Mouse (Mus musculus): ENCODE data around the gene Bhlhe23. TPM values are rescaled to one million over a fixed set of nuclear protein-coding genes. Genes with fewer than 3 reads are reported as not detected.

Gene Bhlhe23
- total and polyA plus RNA-seq, 3 experiments, result not detected

GRCm38 (mm10) chr2:180737984-180738383 lies 38.7 kb downstream of the Bhlhe23 start:
- Histone ChIP-seq H3K4me3 (no peak overlapping the region), H3K36me3 (ENCODE audit: control insufficient read depth, insufficient read depth, low read length) (no peaks in the 10 kb centered on the region), H3K27me3 (ENCODE audit: control insufficient read depth, insufficient read depth, low read length) (no peaks in the 10 kb centered on the region), H3K9ac (ENCODE audit: low read depth, low read length) (no peak overlapping the region), H3K4me1 (ENCODE audit: control insufficient read depth, insufficient read depth, low read length) (no peaks in the 10 kb centered on the region), H3K79me2 (replicated peaks; ENCODE audit: control insufficient read depth, insufficient read depth, low read length) (no peaks in the 10 kb centered on the region), H3K27ac (no peak overlapping the region)
- 81% methylated on average over 2 of the region's 2 CpGs for WGBS
- intact Hi-C loops (cut with DNase I), result no loop called here
- no peak for DNase-seq
- TF ChIP-seq CTCF (IDR thresholded peaks at IDR 0.05), result no peak
- TF ChIP-seq EP300 (IDR thresholded peaks at IDR 0.05; ENCODE audit: insufficient read depth, low read depth, low read length), result no peak
- no peak for TF ChIP-seq POLR2A (IDR thresholded peaks at IDR 0.05; ENCODE audit: insufficient read depth, low read depth, low read length)

GRCm38 (mm10) chr2:180735232-180735631 lies 41.5 kb downstream of the Bhlhe23 start:
- no peaks in the 10 kb centered on the region for H3K79me2 ChIP-seq (replicated peaks; ENCODE audit: control insufficient read depth, insufficient read depth, low read length)
- no peak overlapping the region for H3K4me3 ChIP-seq
- DNase-seq, result no peak
- no peaks in the 10 kb centered on the region for H3K36me3 ChIP-seq (ENCODE audit: control insufficient read depth, insufficient read depth, low read length)
- intact Hi-C loops (cut with DNase I), result no loop called here
- H3K4me1 ChIP-seq (ENCODE audit: control insufficient read depth, insufficient read depth, low read length), result no peaks in the 10 kb centered on the region
- no peaks in the 10 kb centered on the region for H3K27me3 ChIP-seq (ENCODE audit: control insufficient read depth, insufficient read depth, low read length)
- H3K9ac ChIP-seq (ENCODE audit: low read depth, low read length), result no peak overlapping the region
- 71% methylated on average over 7 of the region's 7 CpGs for WGBS
- TF ChIP-seq EP300 (IDR thresholded peaks at IDR 0.05; ENCODE audit: insufficient read depth, low read depth, low read length) (no peak), POLR2A (IDR thresholded peaks at IDR 0.05; ENCODE audit: insufficient read depth, low read depth, low read length) (no peak), CTCF (IDR thresholded peaks at IDR 0.05) (no peak)
- H3K27ac ChIP-seq, result no peak overlapping the region

- Histone ChIP-seq H3K4me1 (ENCODE audit: control insufficient read depth, insufficient read depth, low read length) (peaks cover under 1% of the 10 kb centered on the region; the same call in 1 of the 2 replicates), H3K27me3 (ENCODE audit: control insufficient read depth, insufficient read depth, low read length) (no peaks in the 10 kb centered on the region), H3K9ac (ENCODE audit: low read depth, low read length) (no peak overlapping the region), H3K79me2 (replicated peaks; ENCODE audit: control insufficient read depth, insufficient read depth, low read length) (no peaks in the 10 kb centered on the region), H3K4me3 (no peak overlapping the region), H3K27ac (no peak overlapping the region), H3K36me3 (ENCODE audit: control insufficient read depth, insufficient read depth, low read length) (no peaks in the 10 kb centered on the region)
- no peak for DNase-seq
- TF ChIP-seq POLR2A (IDR thresholded peaks at IDR 0.05; ENCODE audit: insufficient read depth, low read depth, low read length) (no peak), EP300 (IDR thresholded peaks at IDR 0.05; ENCODE audit: insufficient read depth, low read depth, low read length) (no peak), CTCF (IDR thresholded peaks at IDR 0.05) (no peak)
- WGBS, result 71% methylated on average over 6 of the region's 6 CpGs
- intact Hi-C loops (cut with DNase I), result no loop called here
Observed at GRCm38 (mm10) chr2:180731984-180732383, 44.7 kb downstream of the Bhlhe23 start.

GRCm38 (mm10) chr2:180731036-180731435 lies 45.7 kb downstream of the Bhlhe23 start:
- no peaks in the 10 kb centered on the region for H3K36me3 ChIP-seq (ENCODE audit: control insufficient read depth, insufficient read depth, low read length)
- WGBS, result 48% methylated on average over 3 of the region's 3 CpGs
- intact Hi-C loops (cut with DNase I), result no loop called here

GRCm38 (mm10) chr2:180727613-180728021 lies 49.1 kb downstream of the Bhlhe23 start:
- H3K4me1 ChIP-seq (ENCODE audit: control insufficient read depth, insufficient read depth, low read length), result peaks cover 13% of the 10 kb centered on the region
- no peak for DNase-seq
- no peaks in the 10 kb centered on the region for H3K36me3 ChIP-seq (ENCODE audit: control insufficient read depth, insufficient read depth, low read length)
- intact Hi-C loops (cut with DNase I), result loop anchor here (5.0 kb wide), 1 partner anchor 50 kb away; no protein-coding TSS in a partner anchor
- no peak overlapping the region for H3K4me3 ChIP-seq
- no peaks in the 10 kb centered on the region for H3K27me3 ChIP-seq (ENCODE audit: control insufficient read depth, insufficient read depth, low read length)
- no peak overlapping the region for H3K9ac ChIP-seq (ENCODE audit: low read depth, low read length)
- no peak for TF ChIP-seq POLR2A (IDR thresholded peaks at IDR 0.05; ENCODE audit: insufficient read depth, low read depth, low read length)
- no peak for TF ChIP-seq CTCF (IDR thresholded peaks at IDR 0.05)
- no peak for TF ChIP-seq EP300 (IDR thresholded peaks at IDR 0.05; ENCODE audit: insufficient read depth, low read depth, low read length)
- WGBS, result 62% methylated on average over 4 of the region's 4 CpGs
- H3K27ac ChIP-seq, result no peak overlapping the region
- no peaks in the 10 kb centered on the region for H3K79me2 ChIP-seq (replicated peaks; ENCODE audit: control insufficient read depth, insufficient read depth, low read length)

More at GRCm38 (mm10) chr2:180731036-180731435, 45.7 kb downstream of the Bhlhe23 start:
- H3K79me2 ChIP-seq (replicated peaks; ENCODE audit: control insufficient read depth, insufficient read depth, low read length), result no peaks in the 10 kb centered on the region
- H3K27ac ChIP-seq, result no peak overlapping the region
- no peaks in the 10 kb centered on the region for H3K27me3 ChIP-seq (ENCODE audit: control insufficient read depth, insufficient read depth, low read length)
- no peak overlapping the region for H3K9ac ChIP-seq (ENCODE audit: low read depth, low read length)
- peaks cover 6% of the 10 kb centered on the region for H3K4me1 ChIP-seq (ENCODE audit: control insufficient read depth, insufficient read depth, low read length)
- no peak for TF ChIP-seq POLR2A (IDR thresholded peaks at IDR 0.05; ENCODE audit: insufficient read depth, low read depth, low read length)
- no peak for TF ChIP-seq CTCF (IDR thresholded peaks at IDR 0.05)
- TF ChIP-seq EP300 (IDR thresholded peaks at IDR 0.05; ENCODE audit: insufficient read depth, low read depth, low read length), result no peak
- no peak for DNase-seq
- H3K4me3 ChIP-seq, result no peak overlapping the region

GRCm38 (mm10) chr2:180726658-180727442 lies 49.9 kb downstream of the Bhlhe23 start:
- H3K36me3 ChIP-seq (ENCODE audit: control insufficient read depth, insufficient read depth, low read length), result no peaks in the 10 kb centered on the region
- no peak overlapping the region for H3K27ac ChIP-seq
- H3K9ac ChIP-seq (ENCODE audit: low read depth, low read length), result no peak overlapping the region
- peak; percentile 42 to 62 for DNase-seq
- peaks cover 13% of the 10 kb centered on the region for H3K4me1 ChIP-seq (ENCODE audit: control insufficient read depth, insufficient read depth, low read length)
- no peaks in the 10 kb centered on the region for H3K27me3 ChIP-seq (ENCODE audit: control insufficient read depth, insufficient read depth, low read length)
- intact Hi-C loops (cut with DNase I), result loop anchor here (5.0 kb wide), 1 partner anchor 50 kb away; no protein-coding TSS in a partner anchor
- H3K4me3 ChIP-seq, result no peak overlapping the region
- TF ChIP-seq EP300 (IDR thresholded peaks at IDR 0.05; ENCODE audit: insufficient read depth, low read depth, low read length), result no peak
- 37% methylated on average over 6 of the region's 6 CpGs for WGBS
- H3K79me2 ChIP-seq (replicated peaks; ENCODE audit: control insufficient read depth, insufficient read depth, low read length), result no peaks in the 10 kb centered on the region
